Mouse (Mus musculus) monocyte, adult 2 months (primary cell): Measurements from ENCODE around the gene Mmp27.
A peak's percentile ranks its signal among the peaks of the same experiment; 100 is the strongest.

Experiments used
- DNase-seq, 2 experiments: peaks; one replicate each; pipeline ENCODE4 v3.0.0; 2022; ENCODE audit warnings: low spot score in 2 of 2, low read depth in 1 of 2

Mmp27 gene

GRCm38 (mm10) chr9:7571162-7571561 is at the start of gene Mmp27:
TSS of gene Mmp27 (plus strand) at chr9:7571396.
- no peak for DNase-seq

- DNase-seq, result no peak
Observed at GRCm38 (mm10) chr9:7526255-7526940, 44.8 kb upstream of the Mmp27 start.

GRCm38 (mm10) chr9:7542763-7543162 is 28.4 kb upstream of the Mmp27 start:
- DNase-seq, result no peak

- no peak for DNase-seq
Observed at GRCm38 (mm10) chr9:7544923-7545457, 26.2 kb upstream of the Mmp27 start.

- DNase-seq, result no peak
Observed at GRCm38 (mm10) chr9:7545471-7545870, 25.7 kb upstream of the Mmp27 start.

GRCm38 (mm10) chr9:7545920-7546319 is 25.3 kb upstream of the Mmp27 start:
- no peak for DNase-seq

- DNase-seq, result no peak
Observed at GRCm38 (mm10) chr9:7551943-7552342, 19.3 kb upstream of the Mmp27 start.

GRCm38 (mm10) chr9:7553536-7553935 is 17.7 kb upstream of the Mmp27 start:
- no peak for DNase-seq

- no peak for DNase-seq
Observed at GRCm38 (mm10) chr9:7554382-7554781, 16.8 kb upstream of the Mmp27 start.

GRCm38 (mm10) chr9:7558221-7559017 is 12.8 kb upstream of the Mmp27 start, which contains the start of gene Mmp8:
TSS of gene Mmp8 (plus strand) at chr9:7558456.
- peak in 1 of 2 experiments; percentile 9 for DNase-seq

GRCm38 (mm10) chr9:7560026-7560425 is 11.2 kb upstream of the Mmp27 start:
- DNase-seq, result no peak

- DNase-seq, result peak; percentile 40 to 43
Observed at GRCm38 (mm10) chr9:7567376-7567775, 3.8 kb upstream of the Mmp27 start.

GRCm38 (mm10) chr9:7567923-7568322 is 3.3 kb upstream of the Mmp27 start:
- no peak for DNase-seq

- no peak for DNase-seq
Observed at GRCm38 (mm10) chr9:7570485-7570884, 711 bp upstream of the Mmp27 start.

- no peak for DNase-seq
Observed at GRCm38 (mm10) chr9:7572188-7572587, 992 bp downstream of the Mmp27 start.

- DNase-seq, result no peak
Observed at GRCm38 (mm10) chr9:7572663-7573308, 1.6 kb downstream of the Mmp27 start.

GRCm38 (mm10) chr9:7575526-7575925 is 4.3 kb downstream of the Mmp27 start:
- DNase-seq, result no peak

GRCm38 (mm10) chr9:7577371-7577770 is 6.2 kb downstream of the Mmp27 start:
- DNase-seq, result no peak

GRCm38 (mm10) chr9:7590063-7590462 is 18.9 kb downstream of the Mmp27 start:
- no peak for DNase-seq

GRCm38 (mm10) chr9:7593272-7593812 is 22.1 kb downstream of the Mmp27 start:
- DNase-seq, result no peak

GRCm38 (mm10) chr9:7594816-7595540 is 23.8 kb downstream of the Mmp27 start:
- peak; percentile 53 to 58 for DNase-seq
